Comparison of ENCODE assay signal across 12 mouse cellular contexts in the genomic region with DNA sequence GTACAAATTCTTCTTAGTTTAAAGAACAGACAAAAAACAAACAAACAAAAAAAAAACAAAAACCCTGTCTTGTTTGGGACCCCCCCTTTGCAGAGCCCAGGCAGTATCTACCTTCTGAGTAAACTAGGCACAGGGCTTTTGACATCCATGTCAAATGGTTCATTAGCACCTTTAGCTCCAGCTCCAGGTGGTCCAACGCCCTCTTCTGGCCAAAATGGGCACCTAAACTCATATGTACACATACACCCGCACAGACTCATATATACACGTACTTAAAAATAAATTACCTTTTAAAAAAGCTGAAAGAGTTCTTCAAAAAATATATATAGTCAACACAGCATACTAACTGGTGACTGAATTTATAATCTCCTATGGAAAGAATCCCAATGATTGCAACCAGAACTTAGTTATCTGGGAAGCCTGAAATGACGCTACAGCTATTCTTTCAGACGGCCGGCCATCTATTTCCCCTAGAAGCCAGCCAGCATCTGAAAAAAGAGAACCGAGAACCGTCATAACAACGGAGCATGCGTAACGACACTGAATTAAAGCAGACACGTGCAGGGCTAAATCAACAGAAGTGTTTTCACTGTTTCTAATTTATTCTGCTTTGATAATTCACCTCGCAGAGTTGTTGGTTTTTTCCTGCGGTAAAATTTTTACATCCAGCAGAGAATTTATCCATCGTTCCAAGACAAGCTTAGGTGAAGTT.
DNase-seq lines count a peak whose midpoint lies in the region; ATAC-seq and TF ChIP-seq lines count a peak whose summit lies in the region.
"Had no signal": no experiment of that assay in that cellular context is flagged by ENCODE, and none has a peak within 500 bp of the region (broad histone marks: within the 10 kb centered on the region; RNA-seq: fewer than 3 reads in every experiment).

No protein-coding gene starts in this region.

- 0 out of 2 replicates have a peak, but pooled peaks cover 2% of the 10 kb centered on the region for H3K9me3 ChIP-seq in embryonic facial prominence, embryonic 14.5 days (ENCODE audit: control insufficient read depth, low read length)
- no peaks in the 10 kb centered on the region; the same call in 1 of the 2 replicates for H3K9me3 ChIP-seq in hindbrain, postnatal 0 days (ENCODE audit: low read length)
- H3K9me3 ChIP-seq in kidney, embryonic 14.5 days (ENCODE audit: control insufficient read depth, low read length), result no peaks in the 10 kb centered on the region

- no peak overlapping the region for H3K9ac ChIP-seq in embryonic facial prominence, embryonic 14.5 days (ENCODE audit: low read depth, low read length)
- no peak overlapping the region for H3K9ac ChIP-seq in hindbrain, postnatal 0 days (replicated peaks; ENCODE audit: low read length)
- H3K9ac ChIP-seq in kidney, embryonic 14.5 days (ENCODE audit: low read depth, low read length), result no peak overlapping the region
- H3K9ac ChIP-seq: lung, embryonic 14.5 days had no signal

- H3K27me3 ChIP-seq in embryonic facial prominence, embryonic 14.5 days (replicated peaks; ENCODE audit: control insufficient read depth, insufficient read depth, low read length), result no peaks in the 10 kb centered on the region
- H3K27me3 ChIP-seq in hindbrain, postnatal 0 days (ENCODE audit: insufficient read depth, low read length), result no peaks in the 10 kb centered on the region
- H3K27me3 ChIP-seq in kidney, embryonic 14.5 days (ENCODE audit: control insufficient read depth, insufficient read depth, low read length), result no peaks in the 10 kb centered on the region

- H3K4me3 ChIP-seq in embryonic facial prominence, embryonic 14.5 days (ENCODE audit: low read depth, low read length), result no peak overlapping the region
- no peak overlapping the region for H3K4me3 ChIP-seq in hindbrain, postnatal 0 days (ENCODE audit: low read length)
- H3K4me3 ChIP-seq in kidney, embryonic 14.5 days (ENCODE audit: low read length), result no peak overlapping the region
- H3K4me3 ChIP-seq: myocyte had no signal

- 0 out of 2 replicates have a peak, but pooled peaks cover 8% of the 10 kb centered on the region for H3K4me1 ChIP-seq in embryonic facial prominence, embryonic 14.5 days (ENCODE audit: control insufficient read depth, insufficient read depth, low read length)
- H3K4me1 ChIP-seq in hindbrain, postnatal 0 days (ENCODE audit: insufficient read depth, low read length), result no peaks in the 10 kb centered on the region
- H3K4me1 ChIP-seq in kidney, embryonic 14.5 days (ENCODE audit: control insufficient read depth, insufficient read depth, low read length), result 0 out of 2 replicates have a peak, but pooled peaks cover 1% of the 10 kb centered on the region

- WGBS in embryonic facial prominence, embryonic 14.5 days, result 54% methylated on average over 15 of the region's 15 CpGs
- 32% methylated on average over 15 of the region's 15 CpGs for WGBS in hindbrain, postnatal 0 days
- WGBS in kidney, embryonic 14.5 days, result 77% methylated on average over 15 of the region's 15 CpGs

- ATAC-seq in embryonic facial prominence, embryonic 14.5 days (ENCODE audit: low read depth), result no peak
- ATAC-seq in hindbrain, postnatal 0 days, result peak; percentile 77
- ATAC-seq in kidney, embryonic 14.5 days (ENCODE audit: low FRiP score, low TSS enrichment), result no peak

- DNase-seq in A20 (ENCODE audit: low read depth, low spot score) (peak; percentile 76), ZHBTc4 (ENCODE audit: low read depth, low spot score) (peak; percentile 42)
- peak; percentile 29 for DNase-seq in embryonic facial prominence, embryonic 14.5 days (ENCODE audit: low spot score)
- DNase-seq in hindbrain, postnatal 0 days (ENCODE audit: low spot score), result peak; percentile 82
- no peak for DNase-seq in thymus, postnatal 25 days
- no peak for DNase-seq in retina, embryonic 14.5 days (ENCODE audit: low spot score)
- DNase-seq in thymus, adult 18-20 months, result no peak
- DNase-seq: adrenal gland, postnatal 14 days; lung, embryonic 14.5 days had no signal

- H3K27ac ChIP-seq in embryonic facial prominence, embryonic 14.5 days (replicated peaks; ENCODE audit: low read depth, low read length), result 0 out of 2 replicates have a peak overlapping the region, but pooled peaks have one; percentile 12
- H3K27ac ChIP-seq in hindbrain, postnatal 0 days, result peak overlapping the region; percentile 78
- no peak overlapping the region for H3K27ac ChIP-seq in kidney, embryonic 14.5 days (ENCODE audit: low read depth, low read length)

- peak overlapping the region; percentile 23 for H3K4me2 ChIP-seq in embryonic facial prominence, embryonic 14.5 days (ENCODE audit: low read depth, low read length)
- H3K4me2 ChIP-seq in hindbrain, postnatal 0 days (ENCODE audit: low read depth, low read length), result peak overlapping the region; percentile 34
- H3K4me2 ChIP-seq in kidney, embryonic 14.5 days (replicated peaks; ENCODE audit: low read depth, low read length), result no peak overlapping the region
- H3K4me2 ChIP-seq: lung, embryonic 14.5 days had no signal

- no peaks in the 10 kb centered on the region for H3K36me3 ChIP-seq in embryonic facial prominence, embryonic 14.5 days (ENCODE audit: control insufficient read depth, insufficient read depth, low read length)
- H3K36me3 ChIP-seq in hindbrain, postnatal 0 days (ENCODE audit: insufficient read depth, low read length), result no peaks in the 10 kb centered on the region
- no peaks in the 10 kb centered on the region for H3K36me3 ChIP-seq in kidney, embryonic 14.5 days (ENCODE audit: control insufficient read depth, insufficient read depth, low read length)
- H3K36me3 ChIP-seq: G1E had no signal

- peak; percentile 41 for TF ChIP-seq CTCF in hindbrain, postnatal 0 days (IDR thresholded peaks at IDR 0.05; ENCODE audit: low read depth)

Comparison
In these comparisons a context has a peak if more than half of its experiments do, and no peak if none do; other contexts are left out.
1. DNase-seq: peak in A20 (single experiment), ZHBTc4 (single experiment), embryonic facial prominence, embryonic 14.5 days (single experiment) and hindbrain, postnatal 0 days (single experiment); none in thymus, postnatal 25 days (single experiment), retina, embryonic 14.5 days (single experiment) and thymus, adult 18-20 months (0 of 2).